Mouse (Mus musculus) adrenal gland, adult 8-10 months (tissue): Measurements from ENCODE around the gene Fitm2. TPM values are rescaled to one million over a fixed set of nuclear protein-coding genes. Genes with fewer than 3 reads are reported as not detected.
"Not testable (repeated sequence)": the region's sequence is repeated elsewhere in the genome, so short reads cannot be mapped to it uniquely, and the experiment has no call there.

Experiments
- DNase-seq: peaks from one replicate; pipeline ENCODE4 v3.0.0; 2022
- total RNA-seq, 4 experiments: library from RNA; stranded (reverse); gene quantifications; 2 replicates each; pipeline ENCODE4 v1.2.4; 2022

Gene Fitm2
- total RNA-seq, 4 experiments from 2014 or later, result 81.0 to 128 (median 92.8) TPM

DNA sequence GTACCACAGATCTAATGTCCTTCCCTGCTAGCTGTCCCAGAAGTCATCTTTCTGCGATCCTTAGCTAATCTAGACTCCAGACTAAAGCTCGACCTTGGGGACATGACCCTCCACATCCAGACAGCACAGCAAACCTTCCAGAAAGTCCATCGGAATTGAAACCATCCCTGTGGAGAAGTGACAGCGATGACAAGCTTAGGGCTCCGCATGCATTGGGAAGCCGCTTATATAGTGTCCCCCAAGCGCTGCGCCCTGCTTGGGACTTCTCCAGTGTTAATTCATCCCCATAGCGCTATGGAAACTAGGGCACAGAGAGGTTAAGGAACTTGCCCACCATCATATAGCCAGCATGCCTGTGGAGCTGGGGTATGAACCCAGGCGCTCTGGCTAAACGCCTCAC lies 9.6 kb downstream of the Fitm2 start:
- no peak for DNase-seq

DNA sequence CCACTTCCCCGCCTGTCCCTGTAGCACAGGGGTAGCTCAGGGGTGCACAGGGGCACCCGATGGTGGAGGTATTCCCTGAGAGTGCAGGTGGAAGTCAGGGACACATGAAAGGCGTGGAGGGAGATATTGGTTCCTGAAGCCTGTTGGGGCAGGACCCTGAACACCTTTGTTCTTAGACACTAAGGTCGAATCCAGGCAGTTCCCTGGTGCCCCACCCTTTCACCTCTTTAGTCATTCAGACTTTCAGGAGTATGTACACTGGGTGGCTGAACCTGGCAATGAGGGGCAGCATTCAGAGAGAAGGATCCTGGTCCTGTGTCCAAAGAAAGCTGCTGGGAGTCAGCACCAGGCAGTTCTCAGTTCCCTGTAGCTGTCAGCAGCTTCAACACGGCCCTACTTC lies 10.0 kb downstream of the Fitm2 start:
- DNase-seq, result no peak

DNA sequence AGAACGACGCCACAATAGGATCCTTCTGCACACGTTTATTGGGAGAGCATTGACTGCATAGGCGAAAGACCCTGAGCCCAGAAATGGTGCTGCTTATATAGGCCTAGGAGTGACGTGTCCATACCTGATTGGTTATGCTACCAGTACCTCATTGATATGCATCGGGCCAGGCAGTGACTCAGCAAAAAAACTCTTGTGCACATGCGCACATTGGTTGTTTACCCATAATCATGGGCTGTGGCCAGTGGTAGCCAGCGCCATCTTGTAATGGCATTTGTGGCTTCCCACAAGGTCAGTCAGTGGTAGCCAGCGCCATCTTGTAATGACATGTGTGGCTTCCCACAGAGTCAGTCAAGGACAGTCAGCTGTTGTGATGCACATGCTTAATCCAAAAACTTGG lies 11.1 kb downstream of the Fitm2 start:
- not testable (repeated sequence) for DNase-seq

DNA sequence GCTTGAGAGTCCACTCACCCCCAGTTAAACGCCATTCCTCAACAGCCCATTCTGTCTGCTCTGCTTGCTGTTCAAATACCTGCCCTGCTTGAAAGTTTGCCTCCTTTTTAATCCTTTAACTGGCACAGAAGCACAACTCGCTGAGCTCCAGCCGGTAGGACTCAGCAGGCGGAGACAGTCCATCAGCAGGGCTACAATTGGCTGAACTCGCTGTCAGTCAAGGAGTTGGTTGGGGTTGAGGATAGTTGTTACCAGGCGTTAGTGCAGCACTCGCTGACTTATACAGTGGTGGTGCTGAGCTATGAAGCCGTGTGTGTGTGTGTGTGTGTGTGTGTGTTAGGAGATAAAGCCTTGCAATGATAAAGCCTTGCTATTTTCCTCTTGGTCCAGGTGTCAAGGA lies 11.8 kb downstream of the Fitm2 start:
- no peak for DNase-seq

DNA sequence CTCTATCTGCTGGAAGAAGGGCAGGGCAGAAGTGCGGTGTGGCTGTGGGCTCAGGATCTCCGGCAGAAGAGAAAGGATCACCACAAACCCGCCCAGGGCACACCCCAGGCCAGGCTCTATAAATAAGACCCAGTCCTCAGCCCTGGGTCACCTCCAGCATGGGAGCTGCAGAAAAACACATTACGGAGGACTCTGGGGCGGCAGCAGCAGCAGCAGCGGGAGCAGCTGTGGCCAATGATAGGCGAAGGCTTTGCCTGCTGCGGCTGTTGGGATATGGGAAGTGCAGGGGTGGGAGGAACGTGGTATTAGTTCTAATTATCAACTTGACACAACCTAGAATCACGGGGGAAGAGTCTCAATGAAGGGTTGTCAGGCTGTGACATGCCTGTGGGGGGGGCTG lies 13.0 kb downstream of the Fitm2 start:
- DNase-seq, result no peak

DNA sequence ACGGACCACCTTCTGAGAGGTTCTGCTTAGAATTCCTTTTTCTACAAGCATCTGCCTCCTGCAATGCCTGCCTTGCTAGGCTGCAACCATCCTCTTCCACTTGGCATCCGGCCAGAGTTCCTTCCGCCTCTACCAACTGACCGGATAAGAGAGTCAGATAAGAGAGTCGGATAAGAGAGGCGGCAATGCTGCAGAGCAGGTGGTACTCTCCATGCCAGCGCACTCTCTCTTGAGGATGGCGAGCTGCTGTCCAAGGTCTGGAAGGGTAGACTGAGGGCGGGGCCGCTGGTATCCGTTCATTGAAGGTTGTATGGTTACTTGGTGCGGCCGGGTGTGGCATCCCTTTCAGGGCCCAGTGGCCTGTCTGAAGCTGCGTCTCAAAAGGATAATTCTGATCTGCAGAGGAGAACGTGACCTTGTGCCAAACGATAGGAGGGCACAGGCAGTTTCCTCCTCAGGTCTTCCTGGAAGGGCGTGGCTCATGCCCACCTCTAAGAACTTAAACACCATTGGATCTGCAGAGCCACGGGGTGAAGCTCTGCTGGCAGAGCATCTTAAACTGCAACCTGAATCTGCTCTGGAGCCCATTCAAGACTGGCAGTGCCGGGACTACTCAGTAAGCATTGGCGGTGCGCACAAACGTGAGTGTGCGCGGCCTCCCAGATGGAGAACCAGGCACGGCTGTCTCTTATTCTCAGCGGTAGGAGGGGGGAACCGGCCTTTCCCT lies 13.7 kb downstream of the Fitm2 start:
- no peak for DNase-seq

DNA sequence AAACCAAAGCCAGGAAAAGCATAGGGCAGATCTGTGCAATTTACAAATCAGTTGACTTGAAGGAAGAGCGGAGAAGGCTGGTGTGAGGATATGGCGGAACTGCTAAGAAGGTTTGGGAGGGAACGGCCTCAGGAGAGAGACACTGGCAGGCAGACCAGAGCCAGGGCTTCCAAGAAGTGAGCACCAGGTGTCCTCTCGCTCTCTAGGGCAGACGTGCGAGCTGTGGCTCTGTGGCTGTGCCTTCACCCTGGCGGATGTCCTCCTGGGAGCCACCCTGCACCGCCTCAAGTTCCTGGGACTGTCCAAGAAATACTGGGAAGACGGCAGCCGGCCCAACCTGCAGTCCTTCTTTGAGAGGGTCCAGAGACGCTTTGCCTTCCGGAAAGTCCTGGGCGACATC lies 19.1 kb downstream of the Fitm2 start:
- no peak for DNase-seq

DNA sequence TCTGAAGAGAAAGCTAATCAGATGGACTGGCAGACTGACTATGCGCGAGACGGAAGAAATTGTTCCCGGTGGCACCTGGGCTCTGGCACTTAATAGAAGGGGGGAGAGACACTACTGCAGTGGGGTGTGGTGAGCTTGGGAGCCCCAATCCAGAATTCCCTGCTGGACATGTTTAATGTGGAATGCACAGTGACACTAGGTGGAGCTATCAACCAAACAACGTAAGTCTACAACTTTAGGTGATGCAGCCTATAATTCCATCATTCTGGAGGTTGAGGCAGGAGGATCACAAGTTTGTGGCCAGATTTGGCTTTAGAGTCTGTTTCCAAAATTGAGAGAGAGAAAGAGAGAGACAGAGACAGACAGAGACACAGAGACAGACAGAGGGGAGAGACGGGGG lies 19.7 kb downstream of the Fitm2 start:
- no peak for DNase-seq

DNA sequence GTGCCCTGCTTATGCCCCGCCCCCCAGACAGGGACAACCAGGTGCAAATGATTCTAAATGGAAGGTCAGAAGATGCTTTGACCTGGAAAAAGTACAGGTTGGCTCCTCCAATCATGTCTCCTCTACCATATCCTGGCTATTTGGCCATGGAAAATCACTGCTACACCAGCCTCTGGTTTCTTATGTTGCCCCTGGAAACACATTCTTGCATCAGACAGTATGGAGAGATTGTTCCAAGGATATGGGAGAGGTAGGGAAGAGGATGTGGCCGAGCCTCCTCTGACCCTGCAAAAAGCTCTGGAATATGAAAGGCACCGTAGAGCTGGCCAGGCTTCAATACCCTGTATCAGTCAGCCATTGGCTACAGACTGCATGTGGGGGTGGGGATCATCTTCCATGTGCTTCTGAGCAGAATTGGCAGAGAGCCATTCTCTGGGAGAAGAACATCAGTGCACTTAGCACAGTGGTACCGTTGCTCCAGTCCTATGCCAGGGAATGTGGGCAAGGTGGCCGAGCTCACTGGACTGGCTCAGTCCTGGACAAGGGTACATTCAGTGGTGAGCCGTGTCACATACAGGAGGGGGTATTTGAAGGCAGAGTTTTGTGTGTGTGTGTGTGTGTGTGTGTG lies 21.6 kb downstream of the Fitm2 start:
- DNase-seq, result no peak

DNA sequence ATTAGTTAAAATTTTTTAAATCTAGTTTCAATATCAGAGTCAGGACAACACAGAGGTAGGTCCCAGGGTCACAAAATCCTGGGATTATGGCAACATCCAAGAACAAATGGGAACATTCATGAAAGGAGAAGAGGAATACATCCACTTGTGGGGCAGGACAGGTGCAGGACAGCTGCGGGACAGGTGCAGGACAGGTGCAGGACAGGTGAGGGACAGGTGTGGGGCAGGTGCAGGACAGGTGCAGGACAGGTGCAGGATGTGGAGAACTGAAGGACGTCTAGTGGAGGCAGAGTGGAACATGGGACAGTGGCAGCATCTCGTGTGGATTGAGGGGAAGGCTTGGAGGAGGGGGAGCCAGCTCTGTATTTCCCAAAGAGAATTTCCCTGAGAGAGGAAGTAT lies 23.2 kb downstream of the Fitm2 start:
- no peak for DNase-seq

DNA sequence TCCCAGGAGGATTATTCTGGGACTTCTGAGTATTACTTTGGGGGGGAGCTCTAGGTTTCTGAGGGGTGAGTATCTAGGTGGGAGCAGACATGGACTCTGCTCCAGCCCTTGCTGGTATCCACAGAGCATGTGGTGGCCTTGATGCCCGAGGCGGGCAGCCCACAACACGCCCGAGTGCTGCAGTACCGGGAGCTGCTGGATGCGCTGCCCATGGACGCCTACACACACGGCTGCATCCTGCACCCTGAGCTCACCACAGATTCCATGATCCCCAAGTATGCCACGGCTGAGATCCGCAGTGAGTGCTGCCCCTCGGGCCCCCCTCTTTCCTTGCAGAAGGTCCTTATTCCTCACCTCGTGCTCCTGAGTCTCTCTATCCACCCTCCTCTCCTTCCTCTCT lies 25.1 kb downstream of the Fitm2 start:
- DNase-seq, result no peak

DNA sequence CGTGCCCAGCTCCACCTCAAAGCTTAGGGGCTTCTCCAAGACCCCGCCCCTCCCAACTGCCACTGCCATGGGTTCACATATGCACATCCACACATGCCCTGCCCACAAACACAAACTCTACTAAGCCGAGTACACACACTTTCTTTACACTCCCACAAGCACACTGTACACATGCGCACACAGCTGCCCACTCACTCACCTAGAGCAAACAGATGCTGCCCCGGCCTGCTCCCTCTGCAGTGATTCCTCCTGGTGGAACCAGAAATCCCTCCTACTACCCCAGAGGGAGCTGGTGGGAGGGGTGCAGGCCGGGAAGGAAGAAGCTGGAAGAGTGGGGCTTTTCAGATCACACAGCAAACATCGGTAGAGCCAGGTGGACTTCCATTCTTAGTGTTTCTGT lies 28.4 kb downstream of the Fitm2 start:
- no peak for DNase-seq

DNA sequence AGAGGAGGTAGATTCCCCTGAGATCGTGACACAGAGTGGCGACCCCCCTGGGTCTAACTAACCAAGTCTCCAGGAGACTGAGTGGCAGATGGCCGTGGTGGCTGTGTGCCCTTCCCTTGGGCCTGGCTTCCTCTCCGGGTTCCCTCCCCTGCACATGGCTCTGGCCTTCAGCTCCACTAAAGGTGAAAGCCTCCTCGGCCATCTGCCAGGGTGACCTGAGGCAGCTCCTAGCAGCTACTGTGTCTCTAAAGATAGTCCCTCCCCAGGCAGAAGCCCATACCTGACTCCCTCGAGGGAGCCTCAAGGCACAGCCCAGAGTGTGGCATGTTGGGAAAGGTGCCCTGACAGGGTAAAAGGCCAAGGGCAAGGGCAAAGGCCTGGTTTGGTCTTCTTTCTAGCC lies 28.9 kb downstream of the Fitm2 start:
- no peak for DNase-seq

DNA sequence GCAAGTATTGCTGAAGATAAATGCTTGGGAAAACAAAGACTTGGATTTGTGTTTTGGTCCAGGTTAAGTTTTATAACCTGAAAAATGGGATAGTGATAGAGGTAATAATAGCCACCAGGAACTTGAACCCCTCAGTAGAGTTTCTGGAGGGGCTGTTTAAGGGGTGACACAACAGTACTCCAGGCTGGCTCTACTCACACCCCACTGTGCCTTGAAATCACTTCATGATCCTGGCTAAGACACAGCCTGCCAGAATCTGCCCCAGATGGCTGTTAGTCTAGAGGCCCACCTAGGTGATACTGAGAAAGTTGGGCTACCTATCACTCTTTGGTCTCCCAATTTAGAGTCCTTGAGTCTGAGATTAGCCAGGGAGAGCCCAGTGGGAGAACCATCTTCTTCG lies 32.9 kb downstream of the Fitm2 start:
- DNase-seq, result no peak

DNA sequence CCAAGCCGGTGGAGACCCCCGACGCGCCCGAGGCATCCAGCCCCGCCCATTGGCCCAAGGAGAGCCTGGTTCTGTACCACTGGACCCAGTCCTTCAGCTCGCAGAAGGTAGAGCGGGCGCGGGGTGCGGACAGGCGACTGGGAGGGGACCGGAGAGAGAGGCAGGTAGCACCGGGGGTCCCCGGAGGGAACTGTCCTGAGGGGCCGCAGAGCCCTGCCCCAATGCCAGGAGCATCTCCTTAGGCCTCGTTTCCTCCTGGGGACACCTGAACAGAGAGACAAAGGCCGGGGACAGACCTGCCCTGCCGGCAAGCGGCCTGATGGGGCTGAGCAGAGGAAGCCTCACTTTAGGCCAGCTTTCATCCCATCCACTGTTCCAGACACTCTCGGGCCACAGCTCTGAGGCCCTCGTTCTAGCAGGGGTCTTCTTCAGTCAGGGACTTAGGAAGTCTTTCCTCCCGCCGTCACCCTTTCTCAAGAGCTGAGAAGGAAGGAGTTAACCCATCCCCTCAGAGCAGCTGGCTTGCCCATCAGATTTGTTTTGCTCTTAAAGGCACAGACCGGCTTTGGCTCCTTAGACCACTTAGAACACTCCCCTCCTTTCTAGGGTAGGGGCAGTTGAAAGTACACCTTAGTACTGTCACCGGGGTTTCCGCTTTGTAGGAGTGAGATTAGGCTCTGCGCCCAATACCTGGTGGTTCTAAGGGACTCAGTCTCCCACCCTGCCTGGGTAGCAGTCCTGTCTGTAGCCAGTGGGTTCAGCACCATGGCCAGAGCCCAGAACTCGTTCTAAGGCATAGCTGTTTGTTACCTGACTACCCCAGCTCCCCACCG lies 33.6 kb downstream of the Fitm2 start:
- DNase-seq, result no peak

DNA sequence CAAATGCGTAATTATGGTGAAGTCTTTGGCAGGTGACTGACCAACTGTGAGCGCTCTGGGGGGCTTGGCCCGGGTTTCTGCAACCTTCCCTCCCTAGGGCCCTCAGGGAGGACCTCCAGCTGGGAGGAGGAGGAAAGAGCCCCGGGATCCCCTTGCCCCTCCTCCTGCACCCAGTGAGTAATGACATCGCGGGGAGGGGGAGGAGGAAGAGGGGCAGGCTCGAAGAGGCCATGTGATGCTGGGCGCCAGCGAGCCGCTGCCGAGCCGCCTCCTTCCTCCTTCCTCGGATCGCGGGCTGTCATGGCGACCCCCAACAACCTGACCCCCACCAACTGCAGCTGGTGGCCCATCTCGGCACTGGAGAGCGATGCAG lies 34.2 kb downstream of the Fitm2 start, which contains the start of gene Gdap1l1:
Gene Gdap1l1, plus strand, starts transcription at position 231 of the 373 bp plus-strand sequence.
- no peak for DNase-seq

DNA sequence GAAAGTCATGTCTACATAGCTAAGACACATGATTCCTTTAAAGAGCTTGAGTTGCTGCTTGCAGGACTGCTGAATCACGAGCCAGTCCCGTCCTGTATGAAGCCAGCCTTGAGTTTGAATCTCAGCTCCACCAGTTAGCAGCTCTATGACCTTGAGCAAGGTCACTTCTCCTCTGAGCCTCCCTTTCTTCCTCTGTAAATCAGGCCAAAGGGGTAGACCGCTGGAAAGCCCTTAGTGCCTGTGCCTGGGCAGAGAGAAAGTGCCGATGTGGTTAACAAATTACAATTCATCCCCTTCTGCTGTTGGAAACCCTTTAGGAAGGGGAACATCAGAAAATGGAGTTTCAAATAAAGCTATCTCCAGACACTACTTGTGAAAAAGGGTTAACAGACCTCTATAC lies 34.6 kb downstream of the Fitm2 start:
- DNase-seq, result no peak

DNA sequence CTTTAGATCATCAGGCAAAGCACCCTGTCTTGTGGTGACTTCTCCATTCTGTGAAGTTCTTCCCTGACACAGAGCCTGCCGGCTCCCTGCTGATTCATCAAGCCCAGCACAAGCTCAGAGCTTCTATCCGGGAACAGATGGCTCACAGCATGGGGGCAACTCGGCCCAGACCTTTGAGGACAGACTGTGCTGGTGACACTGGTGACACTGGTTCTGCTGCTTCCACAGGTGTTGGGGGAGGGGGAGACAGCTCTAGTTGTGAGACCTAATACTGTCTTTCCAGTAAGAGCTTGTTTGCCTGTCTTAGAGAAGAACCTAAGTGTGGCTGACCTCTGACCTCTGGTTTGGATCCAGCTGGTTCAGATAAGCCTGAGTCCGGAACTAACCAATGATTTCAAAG lies 38.5 kb downstream of the Fitm2 start:
- DNase-seq, result no peak

DNA sequence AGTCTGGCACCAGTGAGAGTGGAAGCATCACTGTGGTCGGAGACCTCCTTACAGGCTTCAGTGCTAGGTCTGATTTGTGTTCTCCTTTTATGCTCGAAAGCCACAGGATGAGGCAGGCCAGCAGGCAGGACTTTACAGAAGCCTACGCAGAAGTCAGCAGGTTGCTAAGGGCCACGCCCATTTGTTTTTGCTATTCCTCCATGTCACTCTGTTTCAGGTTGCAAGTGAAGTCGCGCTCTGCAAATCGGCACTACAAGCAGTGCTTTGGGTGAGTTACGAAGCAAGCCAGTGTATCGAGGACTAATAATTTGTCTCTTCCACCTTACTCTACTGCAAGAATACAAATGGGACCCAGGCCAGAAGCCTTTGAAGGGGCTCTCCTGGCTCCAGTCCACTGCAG lies 41.1 kb downstream of the Fitm2 start:
- no peak for DNase-seq

DNA sequence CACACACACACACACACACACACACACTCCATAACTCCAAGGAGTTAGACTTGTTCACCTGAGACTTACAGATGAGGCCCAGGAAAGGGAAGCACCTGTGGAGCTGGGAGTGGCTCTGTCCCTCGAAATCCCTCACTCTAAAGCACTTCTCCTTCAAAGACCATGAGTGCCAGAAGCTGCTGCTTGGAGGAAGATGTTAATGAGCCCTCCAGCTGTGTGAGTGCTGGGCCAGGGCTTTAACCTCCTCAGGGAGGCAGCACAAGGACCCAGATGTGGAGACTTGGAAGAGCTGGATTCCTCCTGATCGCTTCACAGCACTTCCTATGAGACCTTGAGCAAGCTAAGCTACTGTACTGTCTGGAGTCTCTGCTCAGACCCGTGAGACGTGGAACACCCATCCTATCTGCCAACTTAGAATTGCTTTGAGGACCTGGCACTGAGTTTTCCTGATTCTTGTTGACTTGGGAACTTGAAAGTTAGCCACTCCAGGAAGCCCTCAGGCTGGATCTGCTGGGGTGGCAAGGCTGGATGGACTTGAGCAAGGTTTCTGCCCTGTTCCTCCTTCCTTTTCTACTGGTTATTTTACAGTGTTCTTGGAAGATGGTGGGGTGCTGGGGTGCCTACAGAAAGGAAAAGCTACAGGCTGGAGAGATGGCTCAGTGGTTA lies 44.0 kb downstream of the Fitm2 start:
- no peak for DNase-seq

DNA sequence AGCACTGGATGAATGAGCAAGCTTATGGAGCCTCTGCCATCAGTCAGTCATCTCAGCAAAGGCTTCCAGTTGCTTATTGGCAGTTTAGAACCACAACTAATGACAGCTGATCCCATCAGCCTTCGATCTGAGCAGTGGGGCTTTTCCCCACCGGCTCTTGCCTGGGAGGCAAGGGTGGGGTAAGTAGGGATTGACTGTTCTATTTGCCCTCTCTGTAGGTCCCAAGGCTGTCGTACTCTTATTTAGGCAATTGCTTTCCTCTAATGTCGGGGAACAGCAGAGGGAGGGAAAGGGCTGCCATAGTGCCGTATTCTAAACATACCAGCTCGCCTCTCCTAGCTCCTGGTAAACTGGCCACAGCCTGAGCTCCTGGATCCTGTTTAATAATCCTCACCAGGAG lies 47.8 kb downstream of the Fitm2 start, which contains the start of gene Oser1:
Gene Oser1, minus strand, starts transcription at position 101 of the 400 bp plus-strand sequence.
- DNase-seq, result no peak

DNA sequence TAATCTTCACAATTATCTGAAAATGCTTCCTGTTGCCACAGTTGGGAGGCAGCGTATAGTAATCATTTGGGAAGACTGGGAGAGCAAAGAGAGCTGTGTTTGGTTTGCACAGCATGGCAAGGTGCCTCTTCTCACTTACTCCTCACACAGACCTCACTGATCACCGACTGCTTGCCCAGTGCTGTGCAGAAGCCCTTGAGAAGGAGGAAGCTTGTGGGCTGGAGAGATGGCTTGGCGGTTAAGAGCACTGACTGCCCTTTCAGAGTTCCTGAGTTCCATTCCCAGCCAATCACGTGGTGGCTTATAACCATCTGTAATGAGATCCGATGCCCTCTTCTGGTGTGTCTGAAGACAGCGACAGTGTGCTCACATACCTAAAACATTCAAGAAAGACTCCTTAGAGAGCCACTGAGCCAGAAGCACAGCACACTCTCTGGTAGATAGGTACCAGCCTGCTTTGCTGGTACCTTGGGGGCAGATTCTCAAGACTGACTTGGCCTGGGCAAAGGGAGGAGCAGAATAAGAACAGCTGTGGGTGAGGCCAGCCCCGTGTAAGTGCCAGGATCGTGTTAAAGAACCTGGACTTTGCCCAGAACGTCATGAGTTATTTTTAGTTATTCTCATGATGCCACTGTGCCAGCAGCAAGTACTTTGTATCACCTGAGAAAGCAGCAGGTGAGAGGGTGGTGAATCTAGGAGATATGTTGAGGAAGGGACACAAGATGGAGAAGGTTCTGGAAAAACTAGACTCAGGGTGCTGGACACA lies 49.4 kb downstream of the Fitm2 start:
- DNase-seq, result no peak
